Mouse (Mus musculus) small intestine, adult 2 months (tissue): ENCODE measurements at regions not wholly inside any gene's neighbourhood (a gene's known extent, or its start where the extent isn't known, plus 50 kb on each side); places are given as distances from the start of the nearest gene placed in this dataset.
"Not testable (repeated sequence)": the region's sequence is repeated elsewhere in the genome, so short reads cannot be mapped to it uniquely, and the experiment has no call there.

Source experiments
- CTCF ChIP-seq: fragments of 200-500 bp; IDR thresholded peaks from 2 replicates; pipeline ENCODE4 v1.5.1; 2012; ENCODE audit warnings: low read depth, mild to moderate bottlenecking, control low read depth, inconsistent platforms, low read length, moderate library complexity, mixed read lengths; ENCODE audit not compliant: insufficient replicate concordance, insufficient read length; ENCODE audit errors: extremely low read depth
- POLR2A ChIP-seq: fragments of 200-500 bp; IDR thresholded peaks from 2 replicates; pipeline ENCODE4 v1.6.1; 2012; ENCODE audit warnings: low read depth, mild to moderate bottlenecking, control low read depth, inconsistent platforms, low read length, moderate library complexity

GRCm38 (mm10) chr1:166939744-166940143 lies 61.5 kb upstream of the Fam78b start:
- TF ChIP-seq CTCF, POLR2A: not testable (repeated sequence)
